Mouse (Mus musculus) lung, embryonic 14.5 days (tissue): ENCODE results near the gene Rftn1. TPM values are rescaled to one million over a fixed set of nuclear protein-coding genes. Genes with fewer than 3 reads are reported as not detected.

Experiments
- ATAC-seq: fragments of 200-750 bp; cut with Nextera tagmentation; 2 replicates; pipeline ENCODE4 v1.8.0; 2017; ENCODE audit warnings: mild to moderate bottlenecking, moderate TSS enrichment, moderate library complexity; ENCODE audit not compliant: insufficient read depth
- DNase-seq: peaks from one replicate; pipeline ENCODE4 v3.0.0-alpha.2; 2015
- H3K27ac ChIP-seq: fragments of 300-500 bp; sonication (generic); 2 replicates; pipeline ENCODE4 v1.5.1; 2014; ENCODE audit warnings: low read depth, mild to moderate bottlenecking, moderate library complexity
- H3K27me3 ChIP-seq: fragments of 300-500 bp; sonication (generic); 2 replicates; pipeline ENCODE4 v1.6.1; 2014; ENCODE audit warnings: low read length, control low read depth; ENCODE audit not compliant: insufficient read depth
- H3K36me3 ChIP-seq: fragments of 300-500 bp; sonication (generic); 2 replicates; pipeline ENCODE4 v1.6.1; 2014; ENCODE audit warnings: control low read depth; ENCODE audit not compliant: insufficient read depth
- H3K4me1 ChIP-seq: fragments of 300-500 bp; sonication (generic); 2 replicates; pipeline ENCODE4 v1.6.1; 2014; ENCODE audit warnings: antibody characterized with exemption, control low read depth; ENCODE audit not compliant: insufficient read depth
- H3K4me2 ChIP-seq: fragments of 300-500 bp; sonication (generic); 2 replicates; pipeline ENCODE4 v1.6.1; 2014; ENCODE audit warnings: mild to moderate bottlenecking
- H3K4me3 ChIP-seq: fragments of 300-500 bp; sonication (generic); 2 replicates; pipeline ENCODE4 v1.5.1; 2014; ENCODE audit warnings: low read depth, low read length
- H3K9ac ChIP-seq: fragments of 300-500 bp; sonication (generic); 2 replicates; pipeline ENCODE4 v1.6.1; 2014
- H3K9me3 ChIP-seq: fragments of 300-500 bp; sonication (generic); 2 replicates; pipeline ENCODE4 v1.6.1; 2016; ENCODE audit warnings: low read depth, low read length, control low read depth
- CTCF ChIP-seq: IDR thresholded peaks from 2 replicates; pipeline ENCODE4 v1.5.1; 2016; ENCODE audit warnings: antibody characterized with exemption, low read depth
- WGBS: fragments of 180-500 bp; shearing (Covaris S2); extraction: QIAGEN DNeasy Blood & Tissue Kit; methylation state at CpG from one replicate; pipeline ENCODE4 v1.1.7; 2014; 5-methylcytosine and 5-hydroxymethylcytosine counted together
- polyA plus RNA-seq: library from polyadenylated mRNA; unstranded; fragments of >200 nt; fragmentation: Nextera tagmentation; extraction: Ambion mirVana; gene quantifications from 2 replicates; pipeline ENCODE4 v1.2.1, GENCODE M21; 2014

Gene Rftn1
- polyA plus RNA-seq, 1 experiment from 2014 or later: 19.0 TPM

DNA sequence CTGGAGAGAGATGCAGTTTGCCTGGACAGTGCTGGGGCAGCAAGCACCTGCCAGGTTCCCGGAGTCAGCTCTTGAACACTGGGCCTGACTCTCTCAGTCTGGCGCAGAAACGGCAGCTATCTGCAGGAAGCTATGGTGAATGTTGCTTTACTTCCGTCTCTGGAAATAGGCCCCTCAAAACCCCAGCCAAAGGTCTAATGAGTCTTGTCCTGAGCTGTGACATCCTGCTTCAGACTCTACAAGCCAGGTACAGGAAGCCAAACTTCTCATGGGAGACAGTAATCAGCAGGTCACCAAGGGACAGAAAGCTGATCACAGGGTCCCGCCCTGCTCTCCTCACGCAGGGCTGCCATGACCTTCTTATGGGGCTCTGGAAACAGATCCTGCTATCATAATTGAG is 203.4 kb downstream of the Rftn1 start:
- 80% methylated on average over 6 of the region's 6 CpGs for WGBS
- Histone ChIP-seq H3K9me3 (no peaks in the 10 kb centered on the region), H3K27me3 (no peaks in the 10 kb centered on the region), H3K9ac (no peak overlapping the region), H3K27ac (no peak overlapping the region), H3K36me3 (no peaks in the 10 kb centered on the region), H3K4me3 (no peak overlapping the region), H3K4me1 (no peaks in the 10 kb centered on the region), H3K4me2 (no peak overlapping the region)
- DNase-seq (no peak), ATAC-seq (no peak)
- TF ChIP-seq CTCF: no peak

DNA sequence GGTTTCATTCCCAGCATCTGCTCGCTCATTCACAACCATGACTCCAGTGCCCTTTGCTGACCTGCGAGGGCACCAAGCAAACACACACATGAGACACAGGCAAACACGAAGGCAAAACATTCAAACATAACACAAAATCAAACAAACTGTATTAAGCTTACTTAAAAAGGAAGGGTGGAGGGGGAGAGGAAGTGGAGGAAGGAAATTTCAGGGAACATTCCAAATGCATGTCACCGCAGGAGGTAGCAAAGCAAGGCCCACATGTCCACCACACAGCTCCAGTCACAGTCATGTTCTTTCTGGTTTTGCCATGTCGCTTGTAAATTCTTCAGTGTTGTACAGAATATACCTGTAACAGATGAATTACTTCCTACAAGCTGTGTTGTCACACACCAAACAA is 207.0 kb downstream of the Rftn1 start:
- H3K9me3 ChIP-seq: no peaks in the 10 kb centered on the region
- 71% methylated on average over 5 of the region's 5 CpGs for WGBS
- no peak overlapping the region for H3K9ac ChIP-seq
- H3K4me2 ChIP-seq: no peak overlapping the region
- no peaks in the 10 kb centered on the region for H3K4me1 ChIP-seq
- no peaks in the 10 kb centered on the region for H3K27me3 ChIP-seq
- no peak for ATAC-seq
- TF ChIP-seq CTCF: no peak
- no peak for DNase-seq
- H3K4me3 ChIP-seq: no peak overlapping the region
- no peaks in the 10 kb centered on the region for H3K36me3 ChIP-seq
- no peak overlapping the region for H3K27ac ChIP-seq

DNA sequence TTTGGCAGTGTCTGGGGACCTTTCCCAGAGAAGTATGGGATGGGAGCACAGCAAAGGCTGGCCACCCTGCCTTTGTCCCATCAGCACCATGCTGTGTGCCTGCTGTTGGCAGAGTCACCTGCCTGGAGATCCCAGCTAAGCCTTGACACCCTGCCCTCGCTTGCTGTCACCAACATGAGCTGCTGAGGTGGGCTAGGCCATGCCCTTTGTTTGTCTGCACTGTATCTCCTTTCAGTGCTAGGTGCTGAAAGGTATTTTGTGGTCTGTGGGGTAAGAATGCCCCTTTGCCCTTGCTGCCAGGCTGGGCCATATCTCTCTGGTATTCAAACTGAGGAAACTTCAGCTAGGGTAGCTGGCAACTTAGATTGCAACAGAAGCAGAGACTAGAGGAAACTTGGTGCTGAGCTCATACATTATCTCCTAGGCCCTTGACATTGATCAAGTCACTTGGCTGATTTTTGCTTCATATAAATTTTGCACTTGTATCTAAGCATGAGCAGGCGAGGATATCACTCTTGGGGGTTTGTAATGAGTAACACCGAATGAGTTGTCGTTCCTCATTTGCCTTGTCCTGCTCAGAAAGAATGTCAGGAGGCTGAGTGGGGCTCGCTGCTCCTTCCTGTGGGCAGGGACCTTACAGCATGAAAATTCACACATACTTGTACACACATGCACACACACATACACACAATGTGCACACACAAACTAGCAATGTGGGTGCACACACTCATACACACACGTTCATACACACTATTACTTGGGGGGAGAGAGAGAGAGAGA is 207.7 kb downstream of the Rftn1 start:
- H3K9me3 ChIP-seq: no peaks in the 10 kb centered on the region
- TF ChIP-seq CTCF: no peak
- 71% methylated on average over 6 of the region's 6 CpGs for WGBS
- H3K4me2 ChIP-seq: no peak overlapping the region
- no peak overlapping the region for H3K4me3 ChIP-seq
- H3K27me3 ChIP-seq: no peaks in the 10 kb centered on the region
- no peak overlapping the region for H3K27ac ChIP-seq
- no peaks in the 10 kb centered on the region for H3K36me3 ChIP-seq
- DNase-seq (no peak), ATAC-seq (no peak)
- H3K9ac ChIP-seq: no peak overlapping the region
- no peaks in the 10 kb centered on the region for H3K4me1 ChIP-seq

DNA sequence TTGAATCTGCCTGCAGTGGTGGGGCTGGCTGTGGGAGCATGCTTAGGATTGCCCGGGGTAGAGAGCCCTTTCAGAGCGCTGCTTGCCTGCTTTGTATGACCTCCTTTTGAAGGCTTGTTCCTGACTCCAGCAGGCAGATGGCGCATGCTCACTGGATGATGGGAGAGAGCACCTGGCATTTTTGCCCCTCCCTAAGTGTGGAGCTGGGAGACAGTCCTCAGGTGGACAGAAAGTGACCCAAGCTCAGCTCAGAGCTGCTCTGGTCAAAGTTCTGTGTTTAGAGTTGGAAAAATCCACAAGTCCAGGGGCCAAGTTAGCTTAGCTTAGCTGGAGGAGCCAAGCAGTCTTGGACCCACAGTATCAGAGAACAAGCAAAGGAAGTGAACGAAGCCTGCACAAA is 208.9 kb downstream of the Rftn1 start:
- Histone ChIP-seq H3K27ac (no peak overlapping the region), H3K4me2 (no peak overlapping the region), H3K9ac (no peak overlapping the region), H3K4me3 (no peak overlapping the region), H3K9me3 (no peaks in the 10 kb centered on the region), H3K36me3 (no peaks in the 10 kb centered on the region), H3K4me1 (no peaks in the 10 kb centered on the region), H3K27me3 (no peaks in the 10 kb centered on the region)
- WGBS: 80% methylated on average over 4 of the region's 4 CpGs
- TF ChIP-seq CTCF: no peak
- ATAC-seq (no peak), DNase-seq (no peak)

DNA sequence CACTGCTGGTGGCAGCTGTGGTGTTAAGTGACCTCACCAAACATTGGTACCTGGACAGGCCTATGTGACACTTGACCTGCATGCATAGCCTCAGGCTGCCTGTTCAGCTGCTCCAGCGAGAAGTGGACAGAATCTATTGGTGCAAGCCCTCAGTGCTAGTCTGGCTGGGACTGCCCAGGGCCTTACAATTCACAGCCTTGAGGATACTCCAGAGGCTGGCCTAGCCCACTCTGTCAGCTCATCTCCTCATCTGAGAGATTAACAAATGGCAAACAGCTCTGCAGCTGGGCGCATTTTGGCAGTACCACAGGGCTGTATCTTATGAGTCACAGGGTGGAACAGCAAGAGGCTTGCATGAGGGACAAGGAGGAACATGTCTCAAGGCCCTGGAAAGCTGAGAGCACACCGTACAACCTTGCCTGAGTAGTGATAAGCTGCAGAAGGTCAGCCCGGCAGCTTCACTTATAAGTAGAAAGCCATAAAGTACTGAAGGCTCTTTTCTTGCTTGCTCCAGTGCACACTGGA is 210.7 kb downstream of the Rftn1 start:
- H3K9ac ChIP-seq: no peak overlapping the region
- H3K36me3 ChIP-seq: no peaks in the 10 kb centered on the region
- H3K27me3 ChIP-seq: no peaks in the 10 kb centered on the region
- no peak for TF ChIP-seq CTCF
- no peak overlapping the region for H3K27ac ChIP-seq
- ATAC-seq (no peak), DNase-seq (no peak)
- H3K4me3 ChIP-seq: no peak overlapping the region
- no peaks in the 10 kb centered on the region for H3K4me1 ChIP-seq
- no peak overlapping the region for H3K4me2 ChIP-seq
- no peaks in the 10 kb centered on the region for H3K9me3 ChIP-seq
- WGBS: 89% methylated on average over 4 of the region's 4 CpGs

DNA sequence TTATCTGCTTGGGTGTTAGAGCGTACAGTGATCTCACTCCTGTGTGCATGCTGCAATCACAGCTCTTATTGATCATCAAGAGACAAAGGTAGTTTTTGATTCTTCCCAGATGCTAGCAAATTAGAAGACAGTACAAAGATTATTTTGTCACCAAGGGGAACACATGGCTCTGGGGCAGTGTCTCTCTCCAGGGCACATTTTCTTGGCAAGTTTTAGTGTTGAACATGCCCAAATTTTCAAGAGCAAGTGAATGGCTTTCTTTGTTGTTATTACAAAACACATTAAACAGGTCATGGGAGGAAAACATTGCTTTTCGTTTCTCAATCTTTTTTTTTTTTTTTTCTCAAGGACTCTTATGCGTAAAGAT is 213.1 kb downstream of the Rftn1 start:
- TF ChIP-seq CTCF: no peak
- Histone ChIP-seq H3K27ac (no peak overlapping the region), H3K4me3 (no peak overlapping the region), H3K36me3 (no peaks in the 10 kb centered on the region), H3K4me1 (no peaks in the 10 kb centered on the region), H3K4me2 (no peak overlapping the region), H3K9me3 (no peaks in the 10 kb centered on the region), H3K9ac (no peak overlapping the region), H3K27me3 (no peaks in the 10 kb centered on the region)
- WGBS: 78% methylated on average over 3 of the region's 3 CpGs
- ATAC-seq: no peak
- DNase-seq: no peak

DNA sequence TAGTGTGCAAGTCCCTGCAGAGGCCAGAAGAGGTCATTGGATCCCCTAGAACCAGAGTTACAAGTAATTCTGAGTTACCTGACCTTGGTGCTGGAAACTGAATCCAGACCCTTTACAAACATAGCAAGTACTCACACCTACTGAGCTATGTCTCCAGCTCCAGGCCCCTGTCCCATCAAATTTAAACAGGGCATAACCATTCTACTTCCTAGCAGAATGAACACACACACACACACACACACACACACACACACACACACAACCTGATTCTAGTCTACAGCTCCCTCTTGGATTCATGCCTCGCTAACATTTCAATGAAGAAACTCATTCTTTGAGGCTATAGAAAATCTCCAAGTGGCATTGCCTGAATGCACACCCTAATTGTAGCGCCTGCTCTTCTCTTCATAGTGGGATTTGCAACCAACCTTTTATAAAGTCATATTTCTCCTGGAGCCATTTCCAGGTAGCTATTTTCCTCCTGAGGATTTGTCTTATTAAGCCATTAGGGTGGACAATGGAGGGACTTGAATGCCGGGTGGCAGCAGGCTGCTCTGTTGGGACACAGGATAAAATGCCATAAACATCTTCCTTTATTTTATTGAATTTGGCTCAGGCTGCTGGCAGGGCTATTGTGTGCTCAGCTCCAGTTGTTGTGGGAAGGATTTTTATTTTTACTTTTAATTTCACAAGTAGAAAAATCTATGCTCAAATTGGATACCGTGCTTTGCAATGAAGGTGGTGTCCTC is 213.6 kb downstream of the Rftn1 start:
- no peak overlapping the region for H3K9ac ChIP-seq
- H3K4me2 ChIP-seq: no peak overlapping the region
- ATAC-seq (no peak), DNase-seq (no peak)
- no peaks in the 10 kb centered on the region for H3K27me3 ChIP-seq
- H3K27ac ChIP-seq: no peak overlapping the region
- no peaks in the 10 kb centered on the region for H3K9me3 ChIP-seq
- no peak overlapping the region for H3K4me3 ChIP-seq
- no peaks in the 10 kb centered on the region for H3K4me1 ChIP-seq
- WGBS: 85% methylated on average over 4 of the region's 4 CpGs
- H3K36me3 ChIP-seq: no peaks in the 10 kb centered on the region
- no peak for TF ChIP-seq CTCF
